Mouse (Mus musculus) liver, adult 2 months (tissue): Measurements from ENCODE around the gene Mtx1.
A peak's percentile ranks its signal among the peaks of the same experiment; 100 is the strongest.

Source experiments
- CTCF ChIP-seq: fragments of 200-500 bp; IDR thresholded peaks from 2 replicates; pipeline ENCODE4 v1.5.1; 2011; ENCODE audit warnings: low read depth, low read length, control low read depth
- POLR2A ChIP-seq: fragments of 200-500 bp; IDR thresholded peaks from 2 replicates; pipeline ENCODE4 v1.6.1; 2011; ENCODE audit warnings: low read length, control low read depth; ENCODE audit not compliant: insufficient read depth; ENCODE audit errors: extremely low read depth

DNA sequence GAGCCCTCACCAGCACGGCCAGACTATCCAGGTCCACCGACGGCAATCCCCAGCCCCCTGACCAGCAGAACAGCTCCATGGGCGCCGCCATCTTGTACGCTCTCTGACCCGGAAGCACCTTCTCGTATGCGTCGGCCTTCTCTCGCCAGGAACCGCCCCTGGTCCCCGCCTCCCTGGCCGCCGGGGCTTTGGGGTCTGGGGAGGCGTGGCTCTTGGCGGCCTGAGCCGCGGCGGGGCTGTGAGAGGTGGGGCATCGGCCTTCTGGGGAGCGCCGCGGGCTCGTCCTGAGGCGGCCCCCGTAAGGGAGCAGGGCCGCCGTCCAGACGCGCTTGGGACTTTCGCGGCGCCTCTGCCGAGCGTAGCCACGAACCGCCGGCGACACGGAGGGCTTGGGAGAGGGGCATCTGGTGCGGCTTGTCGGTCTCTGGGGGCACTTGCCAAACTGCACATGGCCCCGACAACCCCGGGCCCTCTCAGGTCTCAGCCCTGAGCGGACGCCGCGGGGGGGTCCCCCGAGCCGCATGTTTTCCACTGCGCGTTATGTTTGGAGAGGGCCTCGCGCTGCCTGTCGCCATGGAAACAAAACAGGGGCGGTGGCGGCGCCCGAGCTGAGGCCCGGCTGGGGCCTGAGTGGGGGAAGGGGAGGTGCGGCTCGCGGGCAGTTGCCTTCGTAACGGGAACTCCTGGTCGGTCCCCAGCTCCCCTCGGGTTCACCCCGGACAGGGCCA is 12.9 kb downstream of the Mtx1 start:
- TF ChIP-seq CTCF (no peak), POLR2A (0 out of 2 replicates have a peak, but pooled peaks have one; percentile 19)
